In the genomic region with DNA sequence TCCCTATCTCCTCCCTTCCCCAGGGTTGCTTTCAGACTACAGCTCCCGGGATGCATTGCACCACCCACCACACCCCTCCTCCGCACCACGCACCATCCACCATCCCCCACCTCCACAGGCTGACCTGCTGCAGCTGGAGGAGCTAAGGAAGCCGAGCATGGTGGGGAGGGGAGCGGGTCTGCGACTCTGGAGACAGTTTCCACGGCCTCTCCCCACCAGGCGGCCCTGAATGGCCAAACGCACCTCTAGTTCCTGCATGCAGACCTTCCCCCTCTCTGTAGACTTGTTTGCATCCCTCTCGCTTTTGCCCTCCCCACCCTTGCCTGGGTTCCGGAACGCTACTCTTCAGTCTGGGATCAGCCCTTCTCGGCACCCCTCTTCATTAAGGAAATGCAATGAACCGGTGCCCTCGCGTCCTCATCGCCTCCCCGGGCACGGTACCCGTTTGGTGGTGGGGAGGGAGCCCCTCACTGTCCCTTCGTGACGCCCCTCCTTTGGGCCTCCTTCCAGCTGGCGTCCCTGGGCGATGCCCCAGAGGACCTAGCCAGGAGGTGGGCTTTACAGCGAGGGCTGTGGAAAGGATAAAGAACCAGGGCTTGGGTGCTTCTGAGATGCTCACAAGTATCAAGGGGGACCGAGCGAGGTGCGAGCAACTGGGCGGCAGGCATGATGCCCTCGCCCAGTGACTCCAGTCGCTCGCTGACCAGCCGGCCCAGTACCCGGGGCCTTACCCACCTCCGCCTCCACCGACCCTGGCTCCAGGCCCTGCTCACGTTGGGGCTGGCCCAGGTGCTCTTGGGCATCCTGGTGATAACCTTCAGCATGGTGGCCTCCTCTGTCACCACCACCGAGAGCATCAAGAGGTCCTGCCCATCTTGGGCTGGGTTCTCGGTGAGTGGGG, we compare ENCODE assay signal across 8 mouse cellular contexts. TPM values are rescaled to one million over a fixed set of nuclear protein-coding genes. Genes with fewer than 3 reads are reported as not detected.
DNase-seq lines count a peak whose midpoint lies in the region; ATAC-seq lines count a peak whose summit lies in the region.

TSS of gene Fam189b (plus strand) at position 86 of the 901 bp plus-strand sequence.

- H3K4me2 ChIP-seq in hindbrain, embryonic 12.5 days (replicated peaks), result peak within 1 kb of the TSS; percentile 95
- H3K4me2 ChIP-seq in lung, embryonic 16.5 days (ENCODE audit: low read depth, low read length), result peak within 1 kb of the TSS; percentile 92

- H3K27me3 ChIP-seq in hindbrain, embryonic 12.5 days, result peaks cover 3% of the 10 kb centered on the region; the same call in 1 of the 2 replicates
- no peaks in the 10 kb centered on the region for H3K27me3 ChIP-seq in lung, embryonic 16.5 days (ENCODE audit: control insufficient read depth, insufficient read depth, low read depth, low read length)

- peak within 1 kb of the TSS; percentile 91 for H3K27ac ChIP-seq in hindbrain, embryonic 12.5 days
- H3K27ac ChIP-seq in lung, embryonic 16.5 days (ENCODE audit: low read length), result peak within 1 kb of the TSS; percentile 68

- H3K9me3 ChIP-seq in hindbrain, embryonic 12.5 days (replicated peaks), result no peaks in the 10 kb centered on the region
- no peaks in the 10 kb centered on the region for H3K9me3 ChIP-seq in lung, embryonic 16.5 days (ENCODE audit: control insufficient read depth, low read length)

- peak within 1 kb of the TSS; percentile 62 for H3K4me3 ChIP-seq in hindbrain, embryonic 12.5 days
- peak within 1 kb of the TSS; percentile 69 for H3K4me3 ChIP-seq in lung, embryonic 16.5 days (ENCODE audit: low read length)

- peak within 1 kb of the TSS; percentile 91 for H3K9ac ChIP-seq in hindbrain, embryonic 12.5 days
- H3K9ac ChIP-seq in lung, embryonic 16.5 days (ENCODE audit: low read length), result peak within 1 kb of the TSS; percentile 80

- ATAC-seq in hindbrain, embryonic 12.5 days (ENCODE audit: low FRiP score), result peak; percentile 94
- peak; percentile 95 for ATAC-seq in lung, embryonic 16.5 days (ENCODE audit: low read depth)

- 5% methylated on average over 39 of the region's 39 CpGs for WGBS in hindbrain, embryonic 12.5 days
- whole genome bisulfite sequencing in lung, embryonic 16.5 days, result 6% methylated on average over 39 of the region's 39 CpGs

- H3K36me3 ChIP-seq in hindbrain, embryonic 12.5 days, result peaks cover 46% of the 10 kb centered on the region
- H3K36me3 ChIP-seq in lung, embryonic 16.5 days (ENCODE audit: control insufficient read depth, insufficient read depth, low read length), result peaks cover 22% of the 10 kb centered on the region

- H3K4me1 ChIP-seq in hindbrain, embryonic 12.5 days, result peaks cover 40% of the 10 kb centered on the region
- H3K4me1 ChIP-seq in lung, embryonic 16.5 days (replicated peaks; ENCODE audit: control insufficient read depth, insufficient read depth, low read length), result peaks cover 12% of the 10 kb centered on the region

- DNase-seq in R1 (ENCODE audit: low read depth, low spot score), result peak; percentile 92
- peak; percentile 83 to 90 for DNase-seq in cerebellum, postnatal 36 days
- peak; percentile 80 to 86 for DNase-seq in frontal cortex, postnatal 25 days (ENCODE audit: low spot score in 2 of 2)
- DNase-seq in layer of hippocampus, postnatal 10 days (ENCODE audit: low spot score in 2 of 2), result peak; percentile 86 to 91
- peak; percentile 78 for DNase-seq in ovary, postnatal 14 days (ENCODE audit: low spot score)
- DNase-seq in thymus, postnatal 4 days, result peak; percentile 88

RNA-seq across cellular contexts. Expression of gene Fam189b, which starts in this region (rescaled TPM):
- polyA plus RNA-seq in hindbrain, embryonic 12.5 days (2016; fragmentation: Nextera tagmentation; extraction: Ambion mirVana), result 33.4 and 34.2 TPM in 2 replicates
- 10 to 100 TPM; 65.8 to 69.5 TPM for total RNA-seq in layer of hippocampus, postnatal 10 days (2021)
- 19.4 and 22.2 TPM in 2 replicates for polyA plus RNA-seq in lung, embryonic 16.5 days (2015; fragmentation: Nextera tagmentation; extraction: Ambion mirVana)

Comparison
In these comparisons a context has a peak if more than half of its experiments do, and no peak if none do; other contexts are left out.
1. Peak in every context shown above with its lines: DNase-seq, ATAC-seq, H3K4me3 ChIP-seq and H3K27ac ChIP-seq.